Mouse (Mus musculus): ENCODE measurements around the gene Jakmip3. TPM values are rescaled to one million over a fixed set of nuclear protein-coding genes. Genes with fewer than 3 reads are reported as not detected.

The Jakmip3 gene
- polyA plus RNA-seq, 1 experiment from 2014 or later = 0.05 TPM

DNA sequence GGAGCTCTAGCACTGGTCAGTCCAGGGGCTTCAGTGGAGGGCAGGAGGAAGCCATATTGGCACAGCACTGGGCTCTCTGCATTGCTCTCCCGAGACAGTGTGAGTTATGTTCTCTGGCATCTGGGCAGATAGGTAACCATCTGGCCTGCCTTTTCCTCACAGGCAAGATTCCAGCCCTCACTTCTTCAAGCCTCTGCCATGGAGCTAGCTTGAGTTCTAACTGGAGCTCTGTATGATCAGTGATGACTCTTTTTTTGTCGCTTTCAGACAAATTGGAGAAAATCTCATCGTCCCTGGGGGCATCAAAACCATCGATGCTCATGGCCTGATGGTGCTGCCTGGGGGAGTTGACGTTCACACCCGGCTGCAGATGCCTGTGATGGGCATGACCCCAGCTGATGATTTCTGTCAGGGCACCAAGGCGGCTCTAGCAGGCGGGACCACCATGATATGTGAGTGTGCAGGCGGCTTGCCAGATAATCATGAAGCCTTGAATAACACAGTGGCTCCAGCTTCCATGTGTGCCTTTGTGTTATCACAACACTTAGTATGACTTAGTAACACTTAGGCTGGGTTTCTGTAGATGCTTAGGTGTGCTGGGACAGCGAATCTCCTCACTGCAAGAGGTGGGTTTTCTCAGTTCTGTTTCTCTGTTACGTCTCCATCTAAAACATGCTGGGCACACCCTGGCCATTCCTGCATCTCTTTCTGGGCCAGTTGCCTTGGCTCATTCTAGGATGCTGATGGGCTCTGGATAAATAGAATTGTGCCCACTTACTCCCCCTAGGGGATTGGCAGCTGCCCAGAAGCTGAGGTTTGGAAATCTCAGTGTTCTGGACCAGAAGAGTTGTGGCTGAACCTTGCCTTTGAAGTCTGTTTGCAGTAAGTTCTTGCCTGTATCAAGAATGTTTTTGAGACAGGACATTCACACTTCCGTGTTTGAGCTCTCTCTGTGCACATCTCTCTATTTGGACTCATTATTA is 149.7 kb downstream of the Jakmip3 start:
- Histone ChIP-seq H3K36me3 (no peaks in the 10 kb centered on the region), H3K4me1 (no peaks in the 10 kb centered on the region), H3K4me3 (no peak overlapping the region), H3K9ac (no peak overlapping the region), H3K4me2 (no peak overlapping the region), H3K9me3 (replicated peaks) (no peaks in the 10 kb centered on the region), H3K27me3 (replicated peaks) (peaks cover 41% of the 10 kb centered on the region), H3K27ac (no peak overlapping the region)
- WGBS (ENCODE audit: insufficient replicate concordance) = 69% methylated on average over 12 of the region's 12 CpGs
- ATAC-seq = no peak

DNA sequence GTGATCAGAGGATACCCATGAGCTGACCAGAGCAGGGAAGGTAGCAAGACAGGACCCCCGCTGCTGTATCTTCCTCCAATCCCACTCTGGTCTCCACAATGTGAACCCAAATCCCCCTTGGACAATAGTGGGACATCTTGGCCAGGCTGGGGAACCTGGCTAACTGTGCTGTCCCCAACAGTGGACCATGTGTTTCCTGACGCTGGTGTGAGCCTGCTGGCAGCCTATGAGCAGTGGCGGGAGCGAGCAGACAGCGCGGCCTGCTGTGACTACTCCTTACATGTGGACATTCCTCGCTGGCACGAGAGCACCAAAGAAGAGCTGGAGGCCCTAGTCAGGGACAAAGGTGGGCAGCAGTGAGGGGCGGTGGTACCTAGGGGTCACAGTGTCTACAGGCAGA is 151.2 kb downstream of the Jakmip3 start:
- WGBS (ENCODE audit: insufficient replicate concordance) = 76% methylated on average over 9 of the region's 9 CpGs
- ATAC-seq = no peak
- Histone ChIP-seq H3K4me3 (no peak overlapping the region), H3K27ac (no peak overlapping the region), H3K36me3 (no peaks in the 10 kb centered on the region), H3K27me3 (replicated peaks) (peaks cover 26% of the 10 kb centered on the region), H3K4me1 (no peaks in the 10 kb centered on the region), H3K9ac (no peak overlapping the region), H3K9me3 (replicated peaks) (no peaks in the 10 kb centered on the region), H3K4me2 (no peak overlapping the region)

- H3K9ac ChIP-seq = no peak overlapping the region
- WGBS (ENCODE audit: insufficient replicate concordance) = 73% methylated on average over 5 of the region's 5 CpGs
- no peak overlapping the region for H3K27ac ChIP-seq
- no peaks in the 10 kb centered on the region for H3K36me3 ChIP-seq
- ATAC-seq = no peak
- no peak overlapping the region for H3K4me2 ChIP-seq
- no peaks in the 10 kb centered on the region for H3K9me3 ChIP-seq (replicated peaks)
- H3K27me3 ChIP-seq (replicated peaks) = peaks cover 17% of the 10 kb centered on the region
- H3K4me3 ChIP-seq = no peak overlapping the region
- no peaks in the 10 kb centered on the region for H3K4me1 ChIP-seq
Observed at GRCm38 (mm10) chr7:139092676-139093075, 152.1 kb downstream of the Jakmip3 start.

- 68% methylated on average over 5 of the region's 5 CpGs for WGBS (ENCODE audit: insufficient replicate concordance)
- no peak overlapping the region for H3K9ac ChIP-seq
- no peaks in the 10 kb centered on the region for H3K36me3 ChIP-seq
- H3K4me3 ChIP-seq = no peak overlapping the region
- H3K27ac ChIP-seq = no peak overlapping the region
- H3K4me1 ChIP-seq = no peaks in the 10 kb centered on the region
- H3K9me3 ChIP-seq (replicated peaks) = no peaks in the 10 kb centered on the region
- ATAC-seq = no peak
- H3K27me3 ChIP-seq (replicated peaks) = peaks cover 12% of the 10 kb centered on the region
- H3K4me2 ChIP-seq = no peak overlapping the region
Observed at GRCm38 (mm10) chr7:139093124-139093523, 152.6 kb downstream of the Jakmip3 start.

- Histone ChIP-seq H3K27ac (no peak overlapping the region), H3K4me3 (no peak overlapping the region), H3K9ac (no peak overlapping the region), H3K27me3 (replicated peaks) (peaks cover 5% of the 10 kb centered on the region), H3K4me2 (no peak overlapping the region), H3K4me1 (no peaks in the 10 kb centered on the region), H3K36me3 (no peaks in the 10 kb centered on the region), H3K9me3 (replicated peaks) (no peaks in the 10 kb centered on the region)
- ATAC-seq = no peak
- WGBS (ENCODE audit: insufficient replicate concordance) = 69% methylated on average over 7 of the region's 7 CpGs
Observed at GRCm38 (mm10) chr7:139093781-139094180, 153.3 kb downstream of the Jakmip3 start.

DNA sequence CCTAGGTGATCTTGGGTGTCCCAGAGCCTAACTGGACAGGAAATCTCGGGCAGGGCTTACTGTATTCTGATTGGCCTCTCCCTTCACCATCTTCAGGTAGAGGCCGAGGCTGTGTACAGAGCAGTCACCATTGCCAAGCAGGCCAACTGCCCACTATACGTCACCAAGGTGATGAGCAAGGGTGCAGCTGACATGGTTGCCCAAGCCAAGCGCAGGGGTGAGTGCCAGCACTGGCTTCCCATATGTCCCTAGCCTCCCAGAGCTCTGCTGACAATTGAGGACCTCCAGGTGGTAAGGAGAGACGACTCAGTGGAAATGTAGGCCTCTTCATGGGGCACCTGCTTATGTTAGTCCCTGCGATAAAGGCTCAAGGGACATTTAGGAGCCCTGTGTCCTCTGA is 154.2 kb downstream of the Jakmip3 start:
- H3K4me2 ChIP-seq = no peak overlapping the region
- ATAC-seq = no peak
- H3K27ac ChIP-seq = no peak overlapping the region
- H3K9ac ChIP-seq = no peak overlapping the region
- no peaks in the 10 kb centered on the region for H3K4me1 ChIP-seq
- H3K36me3 ChIP-seq = no peaks in the 10 kb centered on the region
- 63% methylated on average over 6 of the region's 6 CpGs for WGBS (ENCODE audit: insufficient replicate concordance)
- no peaks in the 10 kb centered on the region for H3K9me3 ChIP-seq (replicated peaks)
- no peak overlapping the region for H3K4me3 ChIP-seq
- H3K27me3 ChIP-seq (replicated peaks) = no peaks in the 10 kb centered on the region; the same call in 1 of the 2 replicates

GRCm38 (mm10) chr7:139095282-139095681 is 154.8 kb downstream of the Jakmip3 start:
- H3K4me2 ChIP-seq = no peak overlapping the region
- no peaks in the 10 kb centered on the region for H3K4me1 ChIP-seq
- H3K36me3 ChIP-seq = no peaks in the 10 kb centered on the region
- WGBS (ENCODE audit: insufficient replicate concordance) = 69% methylated on average over 7 of the region's 7 CpGs
- no peak overlapping the region for H3K27ac ChIP-seq
- H3K27me3 ChIP-seq (replicated peaks) = no peaks in the 10 kb centered on the region; the same call in 1 of the 2 replicates
- no peak overlapping the region for H3K9ac ChIP-seq
- no peak for ATAC-seq
- no peak overlapping the region for H3K4me3 ChIP-seq
- H3K9me3 ChIP-seq (replicated peaks) = no peaks in the 10 kb centered on the region

GRCm38 (mm10) chr7:139096399-139096798 is 155.9 kb downstream of the Jakmip3 start:
- WGBS (ENCODE audit: insufficient replicate concordance) = 70% methylated on average over 6 of the region's 6 CpGs
- no peak for ATAC-seq
- no peak overlapping the region for H3K27ac ChIP-seq
- no peaks in the 10 kb centered on the region; the same call in 1 of the 2 replicates for H3K27me3 ChIP-seq (replicated peaks)
- H3K9me3 ChIP-seq (replicated peaks) = no peaks in the 10 kb centered on the region
- H3K4me2 ChIP-seq = no peak overlapping the region
- no peaks in the 10 kb centered on the region for H3K4me1 ChIP-seq
- no peak overlapping the region for H3K4me3 ChIP-seq
- H3K36me3 ChIP-seq = no peaks in the 10 kb centered on the region
- no peak overlapping the region for H3K9ac ChIP-seq

DNA sequence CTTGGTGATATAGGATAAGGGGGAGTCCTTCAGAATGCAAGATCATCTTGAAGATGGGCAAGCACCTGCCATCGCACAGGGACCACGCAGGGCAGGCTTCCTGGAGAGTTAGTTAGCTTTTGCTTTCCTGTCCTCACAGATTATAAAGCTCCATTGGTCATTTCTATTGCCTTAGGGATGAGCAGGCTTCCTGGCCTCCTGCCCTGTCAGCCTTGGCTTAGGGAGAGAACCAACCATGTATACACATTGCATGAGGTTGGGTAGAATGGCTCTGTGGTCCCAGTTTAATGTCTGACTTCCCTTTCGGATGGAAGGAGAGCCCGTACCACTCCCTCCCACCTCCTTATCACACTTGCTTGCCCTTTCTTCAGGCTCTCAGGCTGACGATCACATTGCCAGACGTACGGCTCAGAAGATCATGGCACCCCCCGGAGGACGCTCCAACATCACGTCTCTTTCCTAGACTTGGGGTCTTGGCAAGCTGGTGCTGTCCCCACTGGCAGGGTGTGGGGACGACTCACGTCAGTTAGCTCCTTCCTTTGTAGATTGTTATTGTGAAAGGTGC is 160.1 kb downstream of the Jakmip3 start:
- H3K9me3 ChIP-seq (replicated peaks) = no peaks in the 10 kb centered on the region
- H3K36me3 ChIP-seq = no peaks in the 10 kb centered on the region
- no peak overlapping the region for H3K9ac ChIP-seq
- WGBS (ENCODE audit: insufficient replicate concordance) = 52% methylated on average over 12 of the region's 12 CpGs
- no peaks in the 10 kb centered on the region for H3K27me3 ChIP-seq (replicated peaks)
- no peaks in the 10 kb centered on the region for H3K4me1 ChIP-seq
- no peak overlapping the region for H3K27ac ChIP-seq
- no peak overlapping the region for H3K4me2 ChIP-seq
- ATAC-seq = no peak
- no peak overlapping the region for H3K4me3 ChIP-seq

DNA sequence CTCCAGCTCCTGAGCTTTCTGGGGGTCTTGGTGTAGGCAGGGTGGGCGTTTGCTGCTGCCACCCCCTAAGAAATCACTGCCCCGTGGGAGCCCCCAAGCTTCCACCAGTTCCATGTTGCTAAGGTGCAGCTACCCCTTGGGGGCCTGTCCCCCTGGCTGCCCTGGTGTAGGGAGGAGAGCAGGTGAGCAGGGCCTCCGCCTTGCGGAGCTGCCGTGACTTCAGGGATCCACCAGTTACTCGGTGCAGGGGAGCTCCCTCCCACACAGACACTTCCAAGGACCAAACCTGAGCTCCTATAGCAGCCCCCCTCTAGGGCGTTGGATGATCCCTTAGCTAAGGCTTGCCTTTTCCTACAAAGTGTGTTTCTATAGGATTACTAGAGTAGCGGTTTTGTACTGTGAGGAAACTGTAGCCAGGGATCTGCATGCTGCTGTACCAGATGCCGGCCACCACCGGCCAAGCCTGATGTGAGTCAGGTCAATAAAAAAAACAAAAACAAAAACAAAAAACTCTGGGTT is 160.8 kb downstream of the Jakmip3 start:
- WGBS (ENCODE audit: insufficient replicate concordance) = 65% methylated on average over 10 of the region's 10 CpGs
- no peaks in the 10 kb centered on the region for H3K9me3 ChIP-seq (replicated peaks)
- no peak overlapping the region for H3K27ac ChIP-seq
- no peak overlapping the region for H3K9ac ChIP-seq
- H3K4me3 ChIP-seq = no peak overlapping the region
- no peak overlapping the region for H3K4me2 ChIP-seq
- no peaks in the 10 kb centered on the region for H3K4me1 ChIP-seq
- no peak for ATAC-seq
- no peaks in the 10 kb centered on the region for H3K36me3 ChIP-seq
- no peaks in the 10 kb centered on the region for H3K27me3 ChIP-seq (replicated peaks)

GRCm38 (mm10) chr7:139101826-139102225 is 161.3 kb downstream of the Jakmip3 start:
- Histone ChIP-seq H3K4me2 (no peak overlapping the region), H3K9me3 (replicated peaks) (no peaks in the 10 kb centered on the region), H3K36me3 (no peaks in the 10 kb centered on the region), H3K9ac (no peak overlapping the region), H3K4me3 (no peak overlapping the region), H3K4me1 (no peaks in the 10 kb centered on the region), H3K27ac (no peak overlapping the region), H3K27me3 (replicated peaks) (no peaks in the 10 kb centered on the region)
- no peak for ATAC-seq
- WGBS (ENCODE audit: insufficient replicate concordance) = 62% methylated on average over 3 of the region's 3 CpGs

GRCm38 (mm10) chr7:139103960-139104381 is 163.4 kb downstream of the Jakmip3 start:
- Histone ChIP-seq H3K36me3 (no peaks in the 10 kb centered on the region), H3K4me2 (no peak overlapping the region), H3K4me1 (no peaks in the 10 kb centered on the region), H3K4me3 (no peak overlapping the region), H3K9ac (no peak overlapping the region), H3K27me3 (replicated peaks) (no peaks in the 10 kb centered on the region), H3K27ac (no peak overlapping the region), H3K9me3 (replicated peaks) (no peaks in the 10 kb centered on the region)
- no peak for ATAC-seq
- 54% methylated on average over 10 of the region's 10 CpGs for WGBS (ENCODE audit: insufficient replicate concordance)
